Mouse (Mus musculus) brain, embryonic 14.5 days (tissue): ENCODE measurements around the gene Nyap2.

Source experiments
- CTCF ChIP-seq: fragments of 200-500 bp; IDR thresholded peaks from 2 replicates; pipeline ENCODE4 v1.5.1; 2012; ENCODE audit warnings: inconsistent platforms, mild to moderate bottlenecking, moderate library complexity, borderline replicate concordance; ENCODE audit not compliant: insufficient read depth, insufficient read length; ENCODE audit errors: extremely low read depth
- POLR2A ChIP-seq: fragments of 200-500 bp; IDR thresholded peaks from 2 replicates; pipeline ENCODE4 v1.6.1; 2012; ENCODE audit warnings: mild to moderate bottlenecking, inconsistent platforms, borderline replicate concordance; ENCODE audit not compliant: poor library complexity, insufficient read depth, insufficient read length, severe bottlenecking; ENCODE audit errors: extremely low read depth

GRCm38 (mm10) chr1:81266441-81266840 lies 189.7 kb downstream of the Nyap2 start:
- TF ChIP-seq CTCF, result no peak
- no peak for TF ChIP-seq POLR2A
